Mouse (Mus musculus) limb, embryonic 14.5 days (tissue): ENCODE results near the gene Usp54. TPM values are rescaled to one million over a fixed set of nuclear protein-coding genes. Genes with fewer than 3 reads are reported as not detected.

Source experiments
- ATAC-seq: fragments of 200-750 bp; cut with Nextera tagmentation; 2 replicates; pipeline ENCODE4 v1.8.0; 2017; ENCODE audit warnings: low read depth, moderate number of reproducible peaks, moderate TSS enrichment; ENCODE audit not compliant: low FRiP score
- DNase-seq: peaks from one replicate; pipeline ENCODE4 v3.0.0-alpha.2; 2015; ENCODE audit warnings: low spot score
- H3K27ac ChIP-seq: fragments of 300-500 bp; sonication (generic); replicated peaks from 2 replicates; pipeline ENCODE4 v1.5.1; 2014; ENCODE audit warnings: low read depth, mild to moderate bottlenecking, low read length, moderate library complexity, mixed read lengths
- H3K27me3 ChIP-seq: fragments of 300-500 bp; sonication (generic); 2 replicates; pipeline ENCODE4 v1.6.1; 2014; ENCODE audit warnings: low read length, mixed read lengths; ENCODE audit not compliant: control insufficient read depth, insufficient read depth
- H3K36me3 ChIP-seq: fragments of 300-500 bp; sonication (generic); 2 replicates; pipeline ENCODE4 v1.6.1; 2014; ENCODE audit warnings: mild to moderate bottlenecking, low read length, moderate library complexity, mixed read lengths; ENCODE audit not compliant: control insufficient read depth, insufficient read depth
- H3K4me1 ChIP-seq: fragments of 300-500 bp; sonication (generic); 2 replicates; pipeline ENCODE4 v1.6.1; 2014; ENCODE audit warnings: antibody characterized with exemption, low read length, mixed read lengths; ENCODE audit not compliant: control insufficient read depth, insufficient read depth
- H3K4me2 ChIP-seq: fragments of 300-500 bp; sonication (generic); replicated peaks from 2 replicates; pipeline ENCODE4 v1.6.1; 2014; ENCODE audit warnings: low read depth, mild to moderate bottlenecking, low read length, moderate library complexity; ENCODE audit not compliant: severe bottlenecking
- H3K4me3 ChIP-seq: fragments of 300-500 bp; sonication (generic); replicated peaks from 2 replicates; pipeline ENCODE4 v1.5.1; 2014; ENCODE audit warnings: low read length
- H3K9ac ChIP-seq: fragments of 300-500 bp; sonication (generic); 2 replicates; pipeline ENCODE4 v1.6.1; 2014; ENCODE audit warnings: mild to moderate bottlenecking, low read depth, low read length, moderate library complexity; ENCODE audit not compliant: severe bottlenecking
- H3K9me3 ChIP-seq: fragments of 300-500 bp; sonication (generic); 2 replicates; pipeline ENCODE4 v1.6.1; 2016; ENCODE audit warnings: low read length; ENCODE audit not compliant: control insufficient read depth
- POLR2A ChIP-seq: fragments of 200-500 bp; IDR thresholded peaks from 2 replicates; pipeline ENCODE4 v1.8.0; 2012; ENCODE audit warnings: inconsistent platforms, mild to moderate bottlenecking, moderate library complexity, borderline replicate concordance; ENCODE audit not compliant: insufficient read depth, insufficient read length; ENCODE audit errors: extremely low read depth
- WGBS: fragments of 180-500 bp; shearing (Covaris S2); extraction: QIAGEN DNeasy Blood & Tissue Kit; methylation state at CpG from one replicate; pipeline ENCODE4 v1.1.7; 2014; 5-methylcytosine and 5-hydroxymethylcytosine counted together
- polyA plus RNA-seq, 2 experiments: library from polyadenylated mRNA; depleted of rRNA in 1 of 2; stranded (reverse) in 1 of 2; unstranded in 1 of 2; fragments of >200 nt; fragmentation: Nextera tagmentation in 1 of 2; extraction: Ambion mirVana in 1 of 2; gene quantifications; 2 replicates each; pipeline versions ENCODE4 v1.2.1 to v1.2.3; 2012 to 2014

The Usp54 gene
- polyA plus RNA-seq, 2 experiments, result 9.6 to 16.3 TPM

- Histone ChIP-seq H3K27ac (no peak overlapping the region), H3K36me3 (peaks cover 71% of the 10 kb centered on the region), H3K9ac (no peak overlapping the region), H3K4me2 (no peak overlapping the region), H3K4me1 (no peaks in the 10 kb centered on the region), H3K27me3 (no peaks in the 10 kb centered on the region), H3K4me3 (no peak overlapping the region), H3K9me3 (no peaks in the 10 kb centered on the region)
- DNase-seq (no peak), ATAC-seq (no peak)
- TF ChIP-seq POLR2A, result no peak
- 81% methylated on average over 9 of the region's 9 CpGs for WGBS
Measured at GRCm38 (mm10) chr14:20565256-20566021, 75.4 kb downstream of the Usp54 start.

GRCm38 (mm10) chr14:20564692-20565091 is 76.2 kb downstream of the Usp54 start:
- Histone ChIP-seq H3K9ac (no peak overlapping the region), H3K4me3 (no peak overlapping the region), H3K4me2 (no peak overlapping the region), H3K9me3 (no peaks in the 10 kb centered on the region), H3K27ac (no peak overlapping the region), H3K36me3 (peaks cover 67% of the 10 kb centered on the region), H3K4me1 (no peaks in the 10 kb centered on the region), H3K27me3 (no peaks in the 10 kb centered on the region)
- 76% methylated on average over 12 of the region's 12 CpGs for WGBS
- no peak for DNase-seq
- no peak for ATAC-seq
- no peak for TF ChIP-seq POLR2A

GRCm38 (mm10) chr14:20561897-20562296 is 79.0 kb downstream of the Usp54 start:
- Histone ChIP-seq H3K4me2 (no peak overlapping the region), H3K36me3 (peaks cover 70% of the 10 kb centered on the region), H3K4me1 (no peaks in the 10 kb centered on the region), H3K4me3 (no peak overlapping the region), H3K27me3 (no peaks in the 10 kb centered on the region), H3K27ac (no peak overlapping the region), H3K9me3 (no peaks in the 10 kb centered on the region), H3K9ac (no peak overlapping the region)
- DNase-seq (no peak), ATAC-seq (no peak)
- 87% methylated on average over 5 of the region's 5 CpGs for WGBS
- TF ChIP-seq POLR2A, result no peak

- ATAC-seq (no peak), DNase-seq (no peak)
- no peaks in the 10 kb centered on the region for H3K27me3 ChIP-seq
- H3K4me2 ChIP-seq, result no peak overlapping the region
- H3K9ac ChIP-seq, result no peak overlapping the region
- no peak overlapping the region for H3K4me3 ChIP-seq
- 87% methylated on average over 2 of the region's 2 CpGs for WGBS
- no peak for TF ChIP-seq POLR2A
- no peaks in the 10 kb centered on the region for H3K9me3 ChIP-seq
- peaks cover 5% of the 10 kb centered on the region for H3K4me1 ChIP-seq
- peaks cover 46% of the 10 kb centered on the region for H3K36me3 ChIP-seq
- no peak overlapping the region for H3K27ac ChIP-seq
Measured at GRCm38 (mm10) chr14:20550136-20550535, 90.7 kb downstream of the Usp54 start.

GRCm38 (mm10) chr14:20546415-20546814 is 94.4 kb downstream of the Usp54 start, which contains the start of gene Ppp3cb:
Gene Ppp3cb, minus strand, starts transcription at chr14:20546573.
- Histone ChIP-seq H3K27me3 (no peaks in the 10 kb centered on the region), H3K9ac (peak within 1 kb of the TSS; percentile 98), H3K4me2 (peak within 1 kb of the TSS; percentile 51), H3K4me1 (peaks cover 13% of the 10 kb centered on the region), H3K4me3 (peak within 1 kb of the TSS; percentile 84), H3K36me3 (peaks cover 28% of the 10 kb centered on the region), H3K9me3 (no peaks in the 10 kb centered on the region), H3K27ac (peak within 1 kb of the TSS; percentile 98)
- TF ChIP-seq POLR2A, result no peak
- ATAC-seq, result peak; percentile 93
- WGBS, result 4% methylated on average over 25 of the region's 29 CpGs
- DNase-seq, result peak; percentile 94
